Mouse (Mus musculus) myocyte (in vitro differentiated cells): Measurements from ENCODE around the gene Mtfp1.

Experiments
- CEBPB ChIP-seq: IDR thresholded peaks from 2 replicates; pipeline ENCODE4 v1.6.1; 2011; ENCODE audit warnings: mild to moderate bottlenecking, moderate library complexity; ENCODE audit not compliant: poor library complexity, insufficient read depth, severe bottlenecking
- MAX ChIP-seq: IDR thresholded peaks from one replicate; pipeline ENCODE4 v1.6.1; 2011; ENCODE audit warnings: low read depth, mild to moderate bottlenecking, control low read depth
- MYOD1 ChIP-seq, 3 experiments: IDR thresholded peaks; one replicate each; pipeline ENCODE4 v1.6.1; 2011; ENCODE audit warnings: control low read depth in 2 of 3, low read depth in 2 of 3, mild to moderate bottlenecking in 2 of 3, moderate library complexity in 1 of 3; ENCODE audit not compliant: insufficient read length in 2 of 3, control insufficient read depth in 1 of 3
- MYOG ChIP-seq, 3 experiments: IDR thresholded peaks; one replicate each; pipeline ENCODE4 v1.6.1; 2011; ENCODE audit warnings: control low read depth in 2 of 3, low read depth in 2 of 3, mild to moderate bottlenecking in 2 of 3; ENCODE audit not compliant: insufficient read length in 2 of 3, control insufficient read depth in 1 of 3, insufficient read depth in 1 of 3
- POLR2A ChIP-seq: IDR thresholded peaks from one replicate; pipeline ENCODE4 v1.6.1; 2011; ENCODE audit warnings: low read depth, mild to moderate bottlenecking, control low read depth, moderate library complexity; ENCODE audit not compliant: insufficient read length
- POLR2AphosphoS2 ChIP-seq: IDR thresholded peaks from one replicate; pipeline ENCODE4 v1.6.1; 2011; ENCODE audit warnings: low read depth, control low read depth; ENCODE audit not compliant: insufficient read length
- TCF12 ChIP-seq: IDR thresholded peaks from one replicate; pipeline ENCODE4 v1.6.1; 2011; ENCODE audit warnings: mild to moderate bottlenecking, control low read depth; ENCODE audit not compliant: poor library complexity, insufficient read depth, severe bottlenecking
- TCF3 ChIP-seq: IDR thresholded peaks from one replicate; pipeline ENCODE4 v1.6.1; 2011; ENCODE audit warnings: low read depth, control low read depth; ENCODE audit not compliant: insufficient read length
- USF1 ChIP-seq: IDR thresholded peaks from one replicate; pipeline ENCODE4 v1.6.1; 2011; ENCODE audit warnings: low read depth, mild to moderate bottlenecking, control low read depth, moderate library complexity

- TF ChIP-seq POLR2A (no peak), MAX (no peak), TCF3 (no peak), POLR2AphosphoS2 (no peak), TCF12 (no peak), CEBPB (no peak), MYOG (IDR thresholded peaks at IDR 0.05; ENCODE audit: control insufficient read depth in 1 of 3, insufficient read depth in 1 of 3, insufficient read length in 2 of 3, low read depth in 2 of 3) (no peak), MYOD1 (IDR thresholded peaks at IDR 0.05; ENCODE audit: control insufficient read depth in 1 of 3, insufficient read length in 2 of 3, low read depth in 2 of 3) (no peak), USF1 (no peak)
Measured at GRCm38 (mm10) chr11:4093459-4094377, 1.5 kb downstream of the Mtfp1 start.
